Mouse (Mus musculus): Measurements from ENCODE around the gene Csrp1.

DNA sequence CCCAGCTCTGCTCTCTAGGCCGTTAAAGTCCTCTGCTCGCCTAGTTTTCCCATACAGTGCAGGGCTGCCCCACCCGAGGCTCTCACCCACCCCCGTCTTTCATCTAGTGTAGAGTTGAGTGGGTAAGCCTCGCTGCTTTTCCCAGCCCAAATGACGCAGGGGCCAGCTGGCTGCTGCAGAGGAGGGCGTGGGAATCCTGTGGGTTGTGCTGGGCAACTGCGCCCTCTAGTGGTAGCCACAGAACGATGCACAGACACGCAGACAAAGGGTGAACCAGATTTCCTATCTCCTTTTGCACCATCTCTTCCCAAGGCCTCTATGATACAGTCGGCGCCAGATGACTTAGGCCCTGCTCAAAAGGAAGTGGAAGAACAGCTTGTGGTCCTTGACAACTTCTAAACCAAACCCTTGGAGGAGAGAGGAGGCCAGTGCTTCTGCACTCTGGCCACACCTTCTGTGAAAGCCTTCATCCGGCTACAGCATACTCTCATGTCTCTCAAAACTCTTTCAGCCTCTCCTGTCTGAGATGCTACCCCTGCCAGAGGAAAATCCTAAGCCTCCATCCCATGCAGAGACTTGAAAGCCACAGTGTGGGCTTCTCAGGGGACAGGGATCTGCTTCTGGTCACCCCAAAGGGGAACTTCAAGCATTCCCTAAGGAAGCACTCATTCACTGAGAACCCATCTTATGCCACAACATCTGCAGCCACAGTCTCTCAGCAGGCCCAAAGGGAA lies 49.3 kb upstream of the Csrp1 start:
- TF ChIP-seq CTCF (IDR thresholded peaks at IDR 0.05; ENCODE audit: borderline replicate concordance, control insufficient read depth, extremely low read depth, insufficient read depth, low read length, poor library complexity): peak; percentile 95
- TF ChIP-seq POLR2A (IDR thresholded peaks at IDR 0.05; ENCODE audit: control insufficient read depth, extremely low read depth, insufficient read depth, low read length, poor library complexity): no peak

Data from thymus, adult 2 months (tissue).